Mouse (Mus musculus) CH12.LX (cell line): ENCODE measurements at regions not wholly inside any gene's neighbourhood (a gene's known extent, or its start where the extent isn't known, plus 50 kb on each side); places are given as distances from the start of the nearest gene placed in this dataset.

Experiments used
- DNase-seq: peaks from one replicate; pipeline ENCODE4 v3.0.0-alpha.2; 2013; ENCODE audit errors: extremely low read depth
- H3K27ac ChIP-seq: 2 replicates; pipeline ENCODE4 v1.5.1; 2012; ENCODE audit warnings: low read depth, mild to moderate bottlenecking, control low read depth, moderate library complexity; ENCODE audit not compliant: insufficient read depth
- H3K27me3 ChIP-seq: replicated peaks from 2 replicates; pipeline ENCODE3; 2012; ENCODE audit warnings: inconsistent platforms
- H3K36me3 ChIP-seq, 2 experiments: replicated peaks in 1 of 2; 2 replicates each; pipeline versions ENCODE3 to v1.6.1; 2012; ENCODE audit warnings: inconsistent platforms in 1 of 2, low read length in 1 of 2, mild to moderate bottlenecking in 1 of 2, mixed read lengths in 1 of 2, moderate library complexity in 1 of 2; ENCODE audit not compliant: control insufficient read depth in 1 of 2, insufficient read depth in 1 of 2
- H3K4me1 ChIP-seq, 2 experiments: 2 replicates each; pipeline ENCODE4 v1.6.1; 2012; ENCODE audit warnings: inconsistent platforms in 1 of 2, moderate library complexity in 1 of 2; ENCODE audit not compliant: insufficient read depth in 2 of 2, control insufficient read depth in 1 of 2
- H3K4me2 ChIP-seq: 2 replicates; pipeline ENCODE4 v1.6.1; 2012; ENCODE audit warnings: low read depth, mild to moderate bottlenecking, control low read depth; ENCODE audit not compliant: poor library complexity, insufficient read depth, severe bottlenecking
- H3K4me3 ChIP-seq, 3 experiments: fragments of 150-350 bp in 1 of 3; sonication (generic) in 1 of 3; replicated peaks in 1 of 3; 2 replicates each; pipeline versions ENCODE3 to v1.5.1; 2011 to 2012; ENCODE audit warnings: low read depth in 2 of 3, low read length in 2 of 3, mild to moderate bottlenecking in 2 of 3, moderate library complexity in 2 of 3, control low read depth in 1 of 3, improper control_type of control experiment in 1 of 3, inconsistent platforms in 1 of 3, mixed read lengths in 1 of 3; ENCODE audit not compliant: poor library complexity in 1 of 3
- H3K79me2 ChIP-seq: replicated peaks from 2 replicates; pipeline ENCODE4 v1.6.1; 2012; ENCODE audit warnings: mild to moderate bottlenecking, moderate library complexity; ENCODE audit not compliant: control insufficient read depth, poor library complexity, insufficient read depth, severe bottlenecking; ENCODE audit errors: extremely low read depth
- H3K9ac ChIP-seq: 2 replicates; pipeline ENCODE4 v1.6.1; 2012; ENCODE audit warnings: low read depth, mild to moderate bottlenecking, control low read depth, moderate library complexity; ENCODE audit not compliant: insufficient read depth
- H3K9me3 ChIP-seq: replicated peaks from 2 replicates; pipeline ENCODE3; 2012; ENCODE audit warnings: low read length, inconsistent platforms, mixed read lengths
- CHD1 ChIP-seq: IDR thresholded peaks from 2 replicates; pipeline ENCODE4 v1.6.1; 2012; ENCODE audit warnings: low read depth, low read length, improper control_type of control experiment, inconsistent platforms
- CHD2 ChIP-seq: IDR thresholded peaks from 2 replicates; pipeline ENCODE4 v1.6.1; 2011; ENCODE audit warnings: low read length, improper control_type of control experiment
- CTCF ChIP-seq, 2 experiments: IDR thresholded peaks in 1 of 2; conservative IDR thresholded peaks in 1 of 2; 2 replicates each; pipeline ENCODE4 v1.5.1; 2011 to 2012; ENCODE audit warnings: low read depth in 2 of 2, low read length in 2 of 2, improper control_type of control experiment in 1 of 2, inconsistent platforms in 1 of 2, mild to moderate bottlenecking in 1 of 2, moderate library complexity in 1 of 2
- EP300 ChIP-seq: IDR thresholded peaks from 2 replicates; pipeline ENCODE4 v1.6.1; 2011; ENCODE audit warnings: low read length, improper control_type of control experiment
- ETS1 ChIP-seq: conservative IDR thresholded peaks from 2 replicates; pipeline ENCODE4 v1.6.1; 2012; ENCODE audit warnings: low read depth, mild to moderate bottlenecking, inconsistent platforms, low read length, improper control_type of control experiment, moderate library complexity
- HCFC1 ChIP-seq: IDR thresholded peaks from 2 replicates; pipeline ENCODE4 v1.6.1; 2012; ENCODE audit warnings: low read depth, mild to moderate bottlenecking, inconsistent platforms, low read length, improper control_type of control experiment
- JUND ChIP-seq: conservative IDR thresholded peaks from 2 replicates; pipeline ENCODE4 v1.6.1; 2011; ENCODE audit warnings: low read depth, low read length, improper control_type of control experiment
- MAZ ChIP-seq: IDR thresholded peaks from 2 replicates; pipeline ENCODE4 v1.6.1; 2012; ENCODE audit warnings: low read depth, mild to moderate bottlenecking, inconsistent platforms, low read length, improper control_type of control experiment, moderate library complexity
- MYC ChIP-seq: IDR thresholded peaks from 2 replicates; pipeline ENCODE4 v1.6.1; 2011; ENCODE audit warnings: low read depth, mild to moderate bottlenecking, improper control_type of control experiment, low read length
- POLR2A ChIP-seq: IDR thresholded peaks from 2 replicates; pipeline ENCODE4 v1.6.1; 2011; ENCODE audit warnings: low read depth, mild to moderate bottlenecking, improper control_type of control experiment, low read length
- POLR2AphosphoS2 ChIP-seq: IDR thresholded peaks from 2 replicates; pipeline ENCODE4 v1.6.1; 2011; ENCODE audit warnings: low read depth, low read length, improper control_type of control experiment
- RCOR1 ChIP-seq: conservative IDR thresholded peaks from 2 replicates; pipeline ENCODE4 v1.6.1; 2012; ENCODE audit warnings: low read depth, mild to moderate bottlenecking, inconsistent platforms, low read length, improper control_type of control experiment
- SIN3A ChIP-seq: IDR thresholded peaks from 2 replicates; pipeline ENCODE4 v1.6.1; 2012; ENCODE audit warnings: low read length, improper control_type of control experiment, inconsistent platforms
- SMC3 ChIP-seq: IDR thresholded peaks from 2 replicates; pipeline ENCODE4 v1.6.1; 2011; ENCODE audit warnings: low read depth, low read length, improper control_type of control experiment
- TCF12 ChIP-seq: IDR thresholded peaks from 2 replicates; pipeline ENCODE4 v1.6.1; 2014; ENCODE audit warnings: low read depth, mild to moderate bottlenecking, inconsistent platforms, low read length, improper control_type of control experiment
- USF1 ChIP-seq: IDR thresholded peaks from 2 replicates; pipeline ENCODE4 v1.6.1; 2014; ENCODE audit warnings: low read depth, mild to moderate bottlenecking, inconsistent platforms, low read length, improper control_type of control experiment
- ZNF384 ChIP-seq: IDR thresholded peaks from 2 replicates; pipeline ENCODE4 v1.6.1; 2012; ENCODE audit warnings: low read depth, low read length, improper control_type of control experiment, inconsistent platforms
- dilution Hi-C: fragments of 300-500 bp; cut with MboI; formaldehyde crosslinking; loops from 2 replicates; pipeline ENCODE4 v1.14.3; 2020; ENCODE audit warnings: low sequenced_read_pairs; ENCODE audit not compliant: extremely low pct_unique_long_range_greater_than_20kb, extremely low pct_ligation_motif_present
- in situ Hi-C: fragments of 300-500 bp; cut with MboI; formaldehyde crosslinking; loops from 3 replicates; pipeline ENCODE4 v1.14.3; 2019; ENCODE audit warnings: low sequenced_read_pairs, low pct_ligation_motif_present, low pct_unique_long_range_greater_than_20kb, mixed read lengths

DNA sequence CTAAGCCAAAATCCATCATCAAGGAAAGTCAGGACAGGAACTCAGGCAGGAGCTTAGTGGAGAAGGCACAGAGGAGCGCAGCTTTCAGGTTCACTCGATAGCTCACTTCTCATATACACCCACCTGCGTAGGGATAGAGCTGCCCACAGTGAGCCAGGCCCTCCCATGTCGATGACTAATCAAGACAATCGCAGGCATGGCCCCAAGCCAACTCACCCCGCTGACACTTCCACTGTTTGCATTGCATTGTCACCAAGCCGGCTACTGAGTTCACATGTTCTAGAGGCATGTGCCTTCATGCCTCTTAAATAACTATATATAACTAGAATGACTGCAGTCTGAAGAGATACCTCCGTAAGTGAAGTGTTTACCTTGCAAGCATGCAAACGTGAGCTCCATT, 219.8 kb upstream of the Ppp2r2d start:
- Histone ChIP-seq H3K27me3 (peaks cover 83% of the 10 kb centered on the region), H3K79me2 (no peaks in the 10 kb centered on the region), H3K27ac (no peak overlapping the region), H3K9ac (no peak overlapping the region), H3K36me3 (no peaks in the 10 kb centered on the region), H3K9me3 (no peaks in the 10 kb centered on the region), H3K4me3 (no peak overlapping the region), H3K4me2 (no peak overlapping the region), H3K4me1 (peaks cover 0 to 2% of the 10 kb centered on the region in 2 experiments; a peak in 1 of 4 replicates)
- in situ Hi-C loops = no loop called here
- dilution Hi-C loops = no loop called here
- no peak for DNase-seq
- TF ChIP-seq SIN3A (no peak), TCF12 (no peak), SMC3 (no peak), CTCF (conservative IDR thresholded peaks at IDR 0.05 in 1 of 2, IDR thresholded peaks at IDR 0.05 in 1 of 2; ENCODE audit: low read depth in 2 of 2, low read length in 2 of 2) (no peak), CHD1 (no peak), MYC (no peak), EP300 (no peak), MAZ (no peak), ETS1 (no peak), RCOR1 (no peak), JUND (no peak), USF1 (no peak), POLR2AphosphoS2 (no peak), HCFC1 (no peak), ZNF384 (no peak)
- TF ChIP-seq, all 38 proteins: peak for 0

DNA sequence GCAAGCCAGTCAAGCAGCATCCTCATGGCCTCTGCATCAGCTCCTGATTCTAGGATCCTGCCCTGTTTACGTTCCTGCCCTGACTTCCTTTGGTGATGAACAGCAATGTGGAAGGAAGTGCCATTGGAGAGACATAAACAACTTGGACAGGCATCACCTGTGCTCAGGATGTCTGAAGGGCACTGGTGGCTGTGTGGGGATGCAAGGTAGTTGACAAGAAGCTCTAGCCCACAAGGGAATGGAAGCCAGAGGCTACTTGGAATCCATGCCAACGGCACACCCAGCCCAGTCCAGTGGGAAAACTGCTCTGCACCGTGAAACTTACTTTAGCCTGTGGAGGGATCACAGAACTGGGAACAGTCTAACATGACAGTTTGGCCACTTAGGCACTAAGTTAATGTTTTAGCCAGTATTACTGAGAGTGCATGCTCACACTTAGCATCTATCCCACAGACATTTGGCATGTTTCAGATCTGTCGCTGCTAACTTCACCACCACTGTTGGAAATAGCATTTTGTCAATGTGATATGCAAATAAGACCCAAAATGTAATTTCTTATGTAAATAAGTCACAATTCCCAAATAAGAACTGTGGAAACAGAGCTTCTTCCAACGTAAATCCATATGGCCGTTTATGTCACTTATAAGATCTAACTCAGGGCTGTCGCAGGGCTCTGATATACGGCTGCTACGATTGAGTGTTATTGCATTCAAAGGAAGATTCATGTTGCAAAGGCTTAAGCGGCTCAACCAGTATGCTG, 223.5 kb upstream of the Tcerg1l start:
- TF ChIP-seq POLR2A (no peak), USF1 (no peak), ETS1 (no peak), CHD2 (no peak)
- no peaks in the 10 kb centered on the region for H3K79me2 ChIP-seq
- no peak overlapping the region for H3K9ac ChIP-seq
- peaks cover 94% of the 10 kb centered on the region for H3K27me3 ChIP-seq
- dilution Hi-C loops = no loop called here
- in situ Hi-C loops = no loop called here
- no peaks in the 10 kb centered on the region for H3K36me3 ChIP-seq
- no peak overlapping the region for H3K4me2 ChIP-seq
- H3K27ac ChIP-seq = no peak overlapping the region
- no peaks in the 10 kb centered on the region for H3K4me1 ChIP-seq
- no peak overlapping the region for H3K4me3 ChIP-seq
- no peak for DNase-seq
- no peaks in the 10 kb centered on the region for H3K9me3 ChIP-seq
